Mouse (Mus musculus) heart, postnatal 0 days (tissue): Measurements from ENCODE around the gene Rem2. TPM values are rescaled to one million over a fixed set of nuclear protein-coding genes. Genes with fewer than 3 reads are reported as not detected.
A peak's percentile ranks its signal among the peaks of the same experiment; 100 is the strongest.

ENCODE experiments used
- ATAC-seq: fragments of 200-750 bp; cut with Nextera tagmentation; 2 replicates; pipeline ENCODE4 v1.8.0; 2017; ENCODE audit warnings: low read depth, moderate number of reproducible peaks, moderate library complexity; ENCODE audit not compliant: insufficient read depth
- DNase-seq: peaks from one replicate; pipeline ENCODE4 v3.0.0-alpha.2; 2016; ENCODE audit warnings: low spot score
- H3K27ac ChIP-seq: fragments of 300-500 bp; sonication (generic); 2 replicates; pipeline ENCODE4 v1.5.1; 2014; ENCODE audit warnings: low read depth, mild to moderate bottlenecking
- H3K27me3 ChIP-seq: fragments of 300-500 bp; sonication (generic); 2 replicates; pipeline ENCODE4 v1.6.1; 2014; ENCODE audit warnings: low read length, mixed read lengths; ENCODE audit not compliant: control insufficient read depth, insufficient read depth
- H3K36me3 ChIP-seq: fragments of 300-500 bp; sonication (generic); replicated peaks from 2 replicates; pipeline ENCODE4 v1.6.1; 2014; ENCODE audit warnings: low read length, mixed read lengths; ENCODE audit not compliant: control insufficient read depth, insufficient read depth
- H3K4me1 ChIP-seq: fragments of 300-500 bp; sonication (generic); 2 replicates; pipeline ENCODE4 v1.6.1; 2014; ENCODE audit warnings: antibody characterized with exemption; ENCODE audit not compliant: control insufficient read depth, insufficient read depth
- H3K4me2 ChIP-seq: fragments of 300-500 bp; sonication (generic); 2 replicates; pipeline ENCODE4 v1.6.1; 2014; ENCODE audit warnings: low read depth, mild to moderate bottlenecking, low read length, moderate library complexity
- H3K4me3 ChIP-seq: fragments of 300-500 bp; sonication (generic); 2 replicates; pipeline ENCODE4 v1.5.1; 2014; ENCODE audit warnings: low read depth, low read length
- H3K9ac ChIP-seq: fragments of 300-500 bp; sonication (generic); replicated peaks from 2 replicates; pipeline ENCODE4 v1.6.1; 2014; ENCODE audit warnings: low read depth, low read length, mixed read lengths
- H3K9me3 ChIP-seq: fragments of 300-500 bp; sonication (generic); replicated peaks from 2 replicates; pipeline ENCODE4 v1.6.1; 2016; ENCODE audit warnings: low read length; ENCODE audit not compliant: control insufficient read depth
- CTCF ChIP-seq: IDR thresholded peaks from 2 replicates; pipeline ENCODE4 v1.5.1; 2016; ENCODE audit warnings: antibody characterized with exemption, control low read depth, low read depth
- EP300 ChIP-seq: IDR thresholded peaks from 2 replicates; pipeline ENCODE4 v1.6.1; 2016; ENCODE audit warnings: antibody characterized with exemption, low read depth
- WGBS: fragments of 180-500 bp; shearing (Covaris S2); extraction: QIAGEN DNeasy Blood & Tissue Kit; methylation state at CpG from one replicate; pipeline ENCODE4 v1.1.7; 2014; 5-methylcytosine and 5-hydroxymethylcytosine counted together
- polyA plus RNA-seq: library from polyadenylated mRNA; unstranded; fragments of >200 nt; fragmentation: Nextera tagmentation; extraction: Ambion mirVana; gene quantifications from 2 replicates; pipeline ENCODE4 v1.2.1, GENCODE M21; 2015
- total RNA-seq: library from RNA; depleted of rRNA; stranded (reverse); fragments of >200 nt; gene quantifications from 2 replicates; pipeline ENCODE4 v1.2.3, GENCODE M21; 2014; ENCODE audit warnings: low replicate concordance; rRNA removed

Rem2 gene
- total RNA-seq (0.77 TPM in 1 of 2 replicates, not detected in the other), polyA plus RNA-seq (0.15 and 0.27 TPM in 2 replicates)

- no peak within 1 kb of the TSS for H3K27ac ChIP-seq
- H3K4me3 ChIP-seq: peak within 1 kb of the TSS; percentile 33
- DNase-seq: peak; percentile 58
- no peak within 1 kb of the TSS for H3K9ac ChIP-seq
- peak; percentile 47 for ATAC-seq
- WGBS: 2% methylated on average over 23 of the region's 23 CpGs
- H3K27me3 ChIP-seq: peaks cover 16% of the 10 kb centered on the region; the same call in 1 of the 2 replicates
- H3K4me1 ChIP-seq: peaks cover 16% of the 10 kb centered on the region; the same call in 1 of the 2 replicates
- H3K9me3 ChIP-seq: no peaks in the 10 kb centered on the region
- TF ChIP-seq CTCF: no peak
- TF ChIP-seq EP300: no peak
- peak within 1 kb of the TSS; percentile 64 for H3K4me2 ChIP-seq
- H3K36me3 ChIP-seq: no peaks in the 10 kb centered on the region
Observed at GRCm38 (mm10) chr14:54475941-54476844, at the start of gene Rem2. Rem2 (plus strand) TSS chr14:54476100.

GRCm38 (mm10) chr14:54426689-54427398 is 49.1 kb upstream of the Rem2 start, which contains the start of gene Mrpl52:
Mrpl52 (plus strand) TSS chr14:54426909.
- Histone ChIP-seq H3K4me2 (peak within 1 kb of the TSS; percentile 83), H3K4me3 (peak within 1 kb of the TSS; percentile 77)
- under 1% methylated on average over 48 of the region's 48 CpGs for WGBS

GRCm38 (mm10) chr14:54427696-54428095 is 48.2 kb upstream of the Rem2 start:
- H3K9ac ChIP-seq: no peak overlapping the region
- ATAC-seq: no peak
- H3K27ac ChIP-seq: no peak overlapping the region

More at GRCm38 (mm10) chr14:54426689-54427398, 49.1 kb upstream of the Rem2 start, which contains the start of gene Mrpl52:
- H3K9me3 ChIP-seq: no peaks in the 10 kb centered on the region
- H3K4me1 ChIP-seq: peaks cover 18% of the 10 kb centered on the region
- no peaks in the 10 kb centered on the region for H3K27me3 ChIP-seq
- H3K27ac ChIP-seq: peak within 1 kb of the TSS; percentile 91
- ATAC-seq (peak; percentile 75), DNase-seq (peak; percentile 93)
- peaks cover 5% of the 10 kb centered on the region for H3K36me3 ChIP-seq
- peak; percentile 86; the same call in 1 of the 2 replicates for TF ChIP-seq EP300
- no peak for TF ChIP-seq CTCF
- H3K9ac ChIP-seq: peak within 1 kb of the TSS; percentile 70

GRCm38 (mm10) chr14:54428421-54428820 is 47.5 kb upstream of the Rem2 start:
- peaks cover 5% of the 10 kb centered on the region for H3K36me3 ChIP-seq
- H3K27me3 ChIP-seq: no peaks in the 10 kb centered on the region
- H3K9me3 ChIP-seq: no peaks in the 10 kb centered on the region
- 89% methylated on average over 5 of the region's 5 CpGs for WGBS
- no peak overlapping the region for H3K4me3 ChIP-seq
- H3K27ac ChIP-seq: no peak overlapping the region
- no peak overlapping the region for H3K4me2 ChIP-seq
- no peak overlapping the region for H3K9ac ChIP-seq
- peaks cover 23% of the 10 kb centered on the region for H3K4me1 ChIP-seq
- ATAC-seq (no peak), DNase-seq (no peak)
- TF ChIP-seq EP300 (no peak), CTCF (no peak)

More at GRCm38 (mm10) chr14:54427696-54428095, 48.2 kb upstream of the Rem2 start:
- Histone ChIP-seq H3K4me1 (peaks cover 18% of the 10 kb centered on the region), H3K36me3 (peaks cover 5% of the 10 kb centered on the region), H3K9me3 (no peaks in the 10 kb centered on the region), H3K4me3 (no peak overlapping the region), H3K27me3 (no peaks in the 10 kb centered on the region), H3K4me2 (peak overlapping the region; percentile 83; the same call in 1 of the 2 replicates)
- no peak for TF ChIP-seq EP300
- no peak for TF ChIP-seq CTCF
- 88% methylated on average over 7 of the region's 7 CpGs for WGBS
- no peak for DNase-seq
